Mouse (Mus musculus) C2C12 (cell line): ENCODE results near the gene Fgd5.

Experiments used
- CTCF ChIP-seq: IDR thresholded peaks from one replicate; pipeline ENCODE4 v1.5.1; 2011; ENCODE audit not compliant: control insufficient read depth, insufficient read depth, insufficient read length
- MYOG ChIP-seq: IDR thresholded peaks from one replicate; pipeline ENCODE4 v1.6.1; 2011; ENCODE audit not compliant: control insufficient read depth, insufficient read length; ENCODE audit errors: extremely low read depth

DNA sequence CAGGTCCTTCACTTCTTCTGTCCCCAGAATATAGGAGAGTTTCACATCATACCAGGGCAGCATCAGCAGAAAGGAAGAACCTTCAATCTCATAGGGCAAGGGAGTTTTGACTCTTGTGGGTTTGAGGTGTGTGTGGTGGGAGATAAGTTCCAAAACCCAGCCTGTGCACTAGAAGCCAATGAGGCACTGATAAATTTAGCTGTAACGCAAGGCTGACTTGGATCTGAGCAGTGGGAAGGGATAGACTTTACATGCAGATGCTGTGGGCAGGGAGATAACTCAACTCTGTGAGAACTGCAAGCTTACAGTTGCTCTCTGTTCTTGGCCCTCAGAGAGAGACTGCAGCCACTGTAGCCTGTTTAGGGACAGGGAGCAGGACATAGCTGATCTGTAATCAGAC, 64.2 kb downstream of the Fgd5 start:
- TF ChIP-seq CTCF (no peak), MYOG (no peak)
